ENCODE assay signal across 20 mouse cellular contexts in genomic region chr17:63356202-63356601, GRCm38 (mm10).
A peak's percentile ranks its signal among the peaks of the same experiment; 100 is the strongest.
DNase-seq lines count a peak whose midpoint lies in the region; ATAC-seq and TF ChIP-seq lines count a peak whose summit lies in the region.
"Had no signal": no experiment of that assay in that cellular context is flagged by ENCODE, and none has a peak within 500 bp of the region (broad histone marks: within the 10 kb centered on the region; RNA-seq: fewer than 3 reads in every experiment).

No protein-coding gene starts in this region.

- ATAC-seq in megakaryocyte, adult 5-6 weeks (ENCODE audit: poor library complexity, severe bottlenecking) = peak; percentile 67
- ATAC-seq: forebrain, embryonic 13.5 days; forebrain, postnatal 0 days; intestine, embryonic 16.5 days had no signal

- WGBS in thymus, adult 2 months = 14% methylated on average over 3 of the region's 3 CpGs

- TF ChIP-seq POLR2A in thymus, adult 2 months (IDR thresholded peaks at IDR 0.05; ENCODE audit: control insufficient read depth, extremely low read depth, insufficient read depth, low read length, poor library complexity) = no peak

- H3K4me1 ChIP-seq in thymus, adult 2 months (replicated peaks; ENCODE audit: control insufficient read depth, insufficient read depth, low read length) = peaks cover 18% of the 10 kb centered on the region
- H3K4me1 ChIP-seq: forebrain, embryonic 13.5 days; hindbrain, embryonic 15.5 days had no signal

- peak; percentile 26 for DNase-seq in thymus, postnatal 0 days (ENCODE audit: low spot score)
- DNase-seq in thymus, adult 2 months = no peak
- DNase-seq in T-cell, adult 2 months (ENCODE audit: low spot score) = peak; percentile 26
- peak; percentile 31 for DNase-seq in naive thymus-derived CD4-positive, alpha-beta T cell, adult 2 months (ENCODE audit: low read depth)
- DNase-seq in gastrocnemius, postnatal 36 days = no peak
- no peak for DNase-seq in embryo, embryonic 11 days
- no peak for DNase-seq in layer of hippocampus, adult 8-10 months (ENCODE audit: low spot score in 2 of 2)
- DNase-seq: adrenal gland, adult 8-10 months; adrenal gland, postnatal 36 days; cerebellum, adult 11 months; cerebellum, adult 9-10 months; cerebellum, postnatal 25 days; forebrain, postnatal 0 days; gastrocnemius, postnatal 14 days; heart, adult 2 months had no signal

- H3K27me3 ChIP-seq in thymus, adult 2 months (ENCODE audit: control insufficient read depth, insufficient read depth, low read length) = no peaks in the 10 kb centered on the region
- H3K27me3 ChIP-seq: forebrain, embryonic 13.5 days; hindbrain, embryonic 15.5 days had no signal

- H3K4me3 ChIP-seq in thymus, adult 2 months (ENCODE audit: control insufficient read depth, insufficient read depth, low read length) = no peak overlapping the region
- H3K4me3 ChIP-seq: embryonic facial prominence, embryonic 10.5 days; forebrain, embryonic 13.5 days; heart, adult 2 months; hindbrain, embryonic 15.5 days had no signal

- H3K27ac ChIP-seq in thymus, adult 2 months (ENCODE audit: control insufficient read depth, insufficient read depth, low read length) = no peak overlapping the region
- H3K27ac ChIP-seq: embryonic facial prominence, embryonic 10.5 days; forebrain, embryonic 13.5 days; heart, adult 2 months; hindbrain, embryonic 15.5 days had no signal

- no peaks in the 10 kb centered on the region for H3K36me3 ChIP-seq in thymus, adult 2 months (ENCODE audit: control insufficient read depth, insufficient read depth, low read length)
- H3K36me3 ChIP-seq: embryonic facial prominence, embryonic 10.5 days; hindbrain, embryonic 15.5 days had no signal

- TF ChIP-seq CTCF in thymus, adult 2 months (IDR thresholded peaks at IDR 0.05; ENCODE audit: borderline replicate concordance, control insufficient read depth, extremely low read depth, insufficient read depth, low read length, poor library complexity) = no peak

- intact Hi-C loops in gastrocnemius, postnatal 36 days (cut with DNase I) = no loop called here

Comparison
In these comparisons a context has a peak if more than half of its experiments do, and no peak if none do; other contexts are left out.
1. DNase-seq: peak in thymus, postnatal 0 days (single experiment), T-cell, adult 2 months (single experiment) and naive thymus-derived CD4-positive, alpha-beta T cell, adult 2 months (single experiment); none in thymus, adult 2 months (single experiment), gastrocnemius, postnatal 36 days (0 of 2), embryo, embryonic 11 days (single experiment) and layer of hippocampus, adult 8-10 months (0 of 2).